Mouse (Mus musculus) erythroblast, embryonic 14.5 days (primary cell): ENCODE results near the gene Gp1ba. TPM values are rescaled to one million over a fixed set of nuclear protein-coding genes. Genes with fewer than 3 reads are reported as not detected.

Source experiments
- H3K27me3 ChIP-seq: 2 replicates; pipeline ENCODE4 v1.6.1; 2012; ENCODE audit warnings: inconsistent platforms; ENCODE audit not compliant: control insufficient read depth
- H3K36me3 ChIP-seq: 2 replicates; pipeline ENCODE4 v1.6.1; 2012; ENCODE audit warnings: mild to moderate bottlenecking, inconsistent platforms; ENCODE audit not compliant: control insufficient read depth
- H3K4me1 ChIP-seq: 2 replicates; pipeline ENCODE4 v1.6.1; 2012; ENCODE audit warnings: inconsistent platforms; ENCODE audit not compliant: control insufficient read depth
- H3K4me3 ChIP-seq: replicated peaks from 2 replicates; pipeline ENCODE3; 2012; ENCODE audit warnings: moderate library complexity, mild to moderate bottlenecking, inconsistent platforms
- H3K9me3 ChIP-seq: 2 replicates; pipeline ENCODE4 v1.6.1; 2012; ENCODE audit warnings: low read length, inconsistent platforms, mixed read lengths; ENCODE audit not compliant: control insufficient read depth
- GATA1 ChIP-seq: IDR thresholded peaks from 2 replicates; pipeline ENCODE4 v1.6.1; 2012; ENCODE audit warnings: low read length, inconsistent platforms, mixed read lengths
- TAL1 ChIP-seq: IDR thresholded peaks from 3 replicates; pipeline ENCODE4 v1.6.1; 2012; ENCODE audit warnings: low read length, inconsistent platforms, mixed read lengths
- polyA plus RNA-seq: library from polyadenylated mRNA; stranded (reverse); fragments of >175 nt; gene quantifications from 2 replicates; pipeline ENCODE4 v1.2.3, GENCODE M21; 2012

Gene Gp1ba
- polyA plus RNA-seq, 1 experiment: 0.12 TPM

DNA sequence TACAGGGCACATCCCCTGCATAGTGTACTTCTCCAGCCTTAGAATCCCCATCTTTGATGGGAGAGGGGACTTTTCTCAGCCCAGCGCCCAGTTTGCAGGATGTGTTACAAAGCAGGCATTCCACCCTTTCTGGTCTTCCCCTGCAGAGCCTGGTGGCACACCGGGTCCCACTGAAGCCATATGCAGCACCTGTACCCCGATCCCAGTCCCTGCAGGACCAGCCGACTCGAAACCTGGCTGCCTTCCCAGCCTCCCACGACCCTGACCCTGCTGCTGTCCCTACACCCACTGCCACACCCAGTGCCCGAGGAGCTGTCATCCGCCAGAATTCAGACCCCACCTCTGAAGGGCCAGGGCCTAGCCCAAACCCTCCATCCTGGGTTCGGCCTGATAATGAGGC lies 31.3 kb upstream of the Gp1ba start:
- peaks cover 89% of the 10 kb centered on the region for H3K36me3 ChIP-seq
- no peaks in the 10 kb centered on the region for H3K9me3 ChIP-seq
- H3K4me1 ChIP-seq: peaks cover 9% of the 10 kb centered on the region
- no peaks in the 10 kb centered on the region for H3K27me3 ChIP-seq
- H3K4me3 ChIP-seq: no peak overlapping the region
- TF ChIP-seq TAL1: no peak
- TF ChIP-seq GATA1: no peak

DNA sequence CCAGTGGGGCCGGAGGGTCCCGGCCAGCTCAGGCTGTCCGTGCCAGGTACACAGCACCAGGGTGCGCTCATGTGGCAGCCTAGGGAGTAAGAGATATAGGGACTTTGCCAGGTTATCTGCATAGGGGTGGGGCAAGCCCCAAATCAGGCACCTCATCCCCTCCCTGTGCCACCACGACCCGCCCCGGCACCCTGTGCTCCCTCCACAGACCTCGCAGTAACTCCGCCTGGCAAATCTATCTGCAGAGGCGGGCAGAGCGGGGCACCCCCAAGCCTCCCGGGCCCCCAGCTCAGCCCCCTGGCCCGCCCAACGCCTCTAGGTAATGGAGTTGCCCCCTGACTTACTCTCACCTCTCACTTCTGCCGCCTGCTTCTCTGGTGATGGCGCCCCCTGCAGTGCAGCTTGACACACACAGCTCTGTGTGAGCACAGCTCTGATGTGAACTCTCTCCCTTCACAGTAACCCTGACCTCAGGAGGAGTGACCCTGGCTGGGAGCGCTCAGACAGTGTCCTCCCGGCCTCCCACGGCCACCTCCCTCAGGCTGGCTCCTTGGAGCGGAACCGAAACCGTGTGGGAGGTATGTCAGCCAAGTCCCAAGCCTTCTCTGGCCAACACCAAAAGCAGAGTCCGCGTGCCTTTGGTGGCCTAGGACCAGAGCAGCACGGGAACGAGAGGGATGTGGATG lies 30.4 kb upstream of the Gp1ba start:
- Histone ChIP-seq H3K27me3 (no peaks in the 10 kb centered on the region), H3K4me1 (peaks cover 13% of the 10 kb centered on the region), H3K9me3 (no peaks in the 10 kb centered on the region), H3K4me3 (no peak overlapping the region), H3K36me3 (peaks cover 90% of the 10 kb centered on the region)
- TF ChIP-seq GATA1 (no peak), TAL1 (no peak)

- no peak overlapping the region for H3K4me3 ChIP-seq
- TF ChIP-seq GATA1: no peak
- TF ChIP-seq TAL1: no peak
- peaks cover under 1% of the 10 kb centered on the region; the same call in 1 of the 2 replicates for H3K27me3 ChIP-seq
- H3K9me3 ChIP-seq: no peaks in the 10 kb centered on the region
- peaks cover 69% of the 10 kb centered on the region for H3K36me3 ChIP-seq
- peaks cover 27% of the 10 kb centered on the region for H3K4me1 ChIP-seq
Measured at GRCm38 (mm10) chr11:70610752-70611151, 28.2 kb upstream of the Gp1ba start.

DNA sequence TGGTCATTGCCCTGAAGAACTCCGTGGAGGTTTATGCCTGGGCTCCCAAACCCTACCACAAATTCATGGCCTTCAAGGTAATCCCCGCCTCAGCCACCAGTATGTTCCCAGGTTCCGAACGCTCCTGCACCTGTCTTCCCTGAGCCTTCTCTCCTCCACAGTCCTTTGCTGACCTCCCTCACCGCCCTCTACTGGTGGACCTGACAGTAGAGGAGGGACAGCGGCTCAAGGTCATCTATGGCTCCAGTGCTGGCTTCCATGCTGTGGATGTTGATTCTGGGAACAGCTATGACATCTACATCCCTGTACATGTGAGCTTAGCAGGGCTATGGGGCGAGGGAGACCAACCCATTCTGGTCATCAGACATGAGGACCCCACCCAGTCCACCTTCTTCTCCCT lies 26.4 kb upstream of the Gp1ba start:
- Histone ChIP-seq H3K9me3 (no peaks in the 10 kb centered on the region), H3K36me3 (peaks cover 52% of the 10 kb centered on the region), H3K4me1 (peaks cover 28% of the 10 kb centered on the region), H3K4me3 (no peak overlapping the region), H3K27me3 (peaks cover 7% of the 10 kb centered on the region)
- TF ChIP-seq GATA1 (no peak), TAL1 (no peak)

- no peaks in the 10 kb centered on the region for H3K9me3 ChIP-seq
- H3K36me3 ChIP-seq: peaks cover 26% of the 10 kb centered on the region
- H3K27me3 ChIP-seq: peaks cover 7% of the 10 kb centered on the region
- H3K4me3 ChIP-seq: peak overlapping the region; percentile 61
- TF ChIP-seq GATA1 (no peak), TAL1 (no peak)
- peaks cover 21% of the 10 kb centered on the region for H3K4me1 ChIP-seq
Measured at GRCm38 (mm10) chr11:70615074-70615473, 23.8 kb upstream of the Gp1ba start.

GRCm38 (mm10) chr11:70615516-70616093 lies 23.3 kb upstream of the Gp1ba start, which contains the start of gene 4930544D05Rik:
TSS of gene 4930544D05Rik (plus strand) at chr11:70615848.
- Histone ChIP-seq H3K27me3 (peaks cover 7% of the 10 kb centered on the region), H3K9me3 (no peaks in the 10 kb centered on the region), H3K36me3 (peaks cover 22% of the 10 kb centered on the region), H3K4me3 (peak within 1 kb of the TSS; percentile 61), H3K4me1 (peaks cover 21% of the 10 kb centered on the region)
- no peak for TF ChIP-seq GATA1
- no peak for TF ChIP-seq TAL1

DNA sequence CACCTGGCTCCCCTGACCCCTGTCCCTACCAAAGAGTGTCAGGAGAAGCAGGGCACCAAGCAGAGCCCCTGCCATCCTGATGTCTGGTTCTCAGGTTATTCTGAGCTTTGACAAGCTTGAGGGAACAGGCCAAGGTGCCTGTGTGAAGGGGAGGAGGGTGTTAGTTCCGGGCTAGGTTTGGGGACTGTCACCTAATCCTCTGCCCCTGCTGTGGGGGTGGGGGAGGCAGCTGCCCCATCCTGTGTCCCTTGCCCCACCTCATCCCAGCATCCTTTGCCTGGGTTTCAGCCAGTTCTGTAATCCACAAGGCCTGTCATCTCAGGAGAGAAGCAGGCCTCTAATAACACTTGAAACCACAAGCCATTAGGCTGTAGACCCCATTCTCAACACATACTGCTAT lies 19.8 kb upstream of the Gp1ba start, which contains the start of gene Chrne:
Gene Chrne, minus strand, starts transcription at position 116 of the 400 bp plus-strand sequence.
- Histone ChIP-seq H3K4me1 (peaks cover 28% of the 10 kb centered on the region), H3K9me3 (no peaks in the 10 kb centered on the region), H3K27me3 (peaks cover 7% of the 10 kb centered on the region), H3K4me3 (no peak within 1 kb of the TSS), H3K36me3 (no peaks in the 10 kb centered on the region)
- TF ChIP-seq GATA1 (no peak), TAL1 (no peak)

GRCm38 (mm10) chr11:70621972-70622814 lies 16.7 kb upstream of the Gp1ba start:
- H3K36me3 ChIP-seq: no peaks in the 10 kb centered on the region
- no peaks in the 10 kb centered on the region for H3K9me3 ChIP-seq
- TF ChIP-seq TAL1 (no peak), GATA1 (no peak)
- peaks cover 13% of the 10 kb centered on the region for H3K4me1 ChIP-seq
- no peaks in the 10 kb centered on the region for H3K27me3 ChIP-seq
- no peak overlapping the region for H3K4me3 ChIP-seq
